Mouse (Mus musculus): ENCODE data around the gene Casz1. TPM values are rescaled to one million over a fixed set of nuclear protein-coding genes. Genes with fewer than 3 reads are reported as not detected.

Casz1 gene
- polyA plus RNA-seq, 1 experiment from 2014 or later = 20.7 TPM

- Histone ChIP-seq H3K27me3 (no peaks in the 10 kb centered on the region), H3K27ac (peak overlapping the region; percentile 93), H3K4me3 (no peak overlapping the region), H3K9me3 (replicated peaks) (no peaks in the 10 kb centered on the region), H3K4me2 (peak overlapping the region; percentile 12), H3K36me3 (no peaks in the 10 kb centered on the region), H3K9ac (peak overlapping the region; percentile 36; the same call in 1 of the 2 replicates), H3K4me1 (replicated peaks) (peaks cover 97% of the 10 kb centered on the region)
- 51% methylated on average over 15 of the region's 15 CpGs for WGBS
- no peak for ATAC-seq (replicated peaks; ENCODE audit: insufficient number of reproducible peaks, insufficient read depth, low FRiP score, low read depth)
These were observed 104.7 kb downstream of the Casz1 start for GRCm38 (mm10) chr4:148908760-148909510.

GRCm38 (mm10) chr4:148909566-148909965, 105.3 kb downstream of the Casz1 start:
- H3K9ac ChIP-seq = peak overlapping the region; percentile 41; the same call in 1 of the 2 replicates

GRCm38 (mm10) chr4:148912134-148912533, 107.9 kb downstream of the Casz1 start:
- peak overlapping the region; percentile 84 for H3K27ac ChIP-seq
- peaks cover 93% of the 10 kb centered on the region for H3K4me1 ChIP-seq (replicated peaks)
- 30% methylated on average over 7 of the region's 7 CpGs for whole genome bisulfite sequencing
- no peak for ATAC-seq (replicated peaks; ENCODE audit: insufficient number of reproducible peaks, insufficient read depth, low FRiP score, low read depth)
- no peaks in the 10 kb centered on the region for H3K36me3 ChIP-seq
- H3K4me2 ChIP-seq = no peak overlapping the region
- no peaks in the 10 kb centered on the region for H3K9me3 ChIP-seq (replicated peaks)
- no peaks in the 10 kb centered on the region for H3K27me3 ChIP-seq
- H3K4me3 ChIP-seq = no peak overlapping the region
- no peak overlapping the region for H3K9ac ChIP-seq

More at GRCm38 (mm10) chr4:148909566-148909965, 105.3 kb downstream of the Casz1 start:
- H3K9me3 ChIP-seq (replicated peaks) = no peaks in the 10 kb centered on the region
- H3K4me2 ChIP-seq = peak overlapping the region; percentile 12
- 0 out of 2 replicates have a peak, but pooled peaks have one; percentile 15 for ATAC-seq (replicated peaks; ENCODE audit: insufficient number of reproducible peaks, insufficient read depth, low FRiP score, low read depth)
- H3K4me3 ChIP-seq = no peak overlapping the region
- 51% methylated on average over 11 of the region's 11 CpGs for WGBS
- H3K27ac ChIP-seq = peak overlapping the region; percentile 93
- no peaks in the 10 kb centered on the region for H3K27me3 ChIP-seq
- H3K4me1 ChIP-seq (replicated peaks) = peaks cover 98% of the 10 kb centered on the region
- H3K36me3 ChIP-seq = no peaks in the 10 kb centered on the region

GRCm38 (mm10) chr4:148912826-148913590, 108.8 kb downstream of the Casz1 start:
- peak overlapping the region; percentile 84 for H3K27ac ChIP-seq
- H3K4me2 ChIP-seq = 0 out of 2 replicates have a peak overlapping the region, but pooled peaks have one; percentile 1
- H3K36me3 ChIP-seq = no peaks in the 10 kb centered on the region
- peak overlapping the region; percentile 7; the same call in 1 of the 2 replicates for H3K9ac ChIP-seq
- no peak overlapping the region for H3K4me3 ChIP-seq
- no peaks in the 10 kb centered on the region for H3K27me3 ChIP-seq
- H3K9me3 ChIP-seq (replicated peaks) = no peaks in the 10 kb centered on the region
- peaks cover 93% of the 10 kb centered on the region for H3K4me1 ChIP-seq (replicated peaks)
- 0 out of 2 replicates have a peak, but pooled peaks have one; percentile 5 for ATAC-seq (replicated peaks; ENCODE audit: insufficient number of reproducible peaks, insufficient read depth, low FRiP score, low read depth)
- WGBS = 52% methylated on average over 8 of the region's 8 CpGs

- H3K4me2 ChIP-seq = no peak overlapping the region
- H3K9ac ChIP-seq = no peak overlapping the region
These were observed 110.8 kb downstream of the Casz1 start for GRCm38 (mm10) chr4:148914863-148915622.

GRCm38 (mm10) chr4:148915849-148916248, 111.6 kb downstream of the Casz1 start:
- no peak for ATAC-seq (replicated peaks; ENCODE audit: insufficient number of reproducible peaks, insufficient read depth, low FRiP score, low read depth)
- H3K4me3 ChIP-seq = no peak overlapping the region
- peaks cover 87% of the 10 kb centered on the region for H3K4me1 ChIP-seq (replicated peaks)
- H3K4me2 ChIP-seq = no peak overlapping the region
- H3K9me3 ChIP-seq (replicated peaks) = no peaks in the 10 kb centered on the region
- H3K36me3 ChIP-seq = no peaks in the 10 kb centered on the region
- H3K27ac ChIP-seq = no peak overlapping the region
- WGBS = 89% methylated on average over 15 of the region's 15 CpGs
- 0 out of 2 replicates have a peak, but pooled peaks cover 4% of the 10 kb centered on the region for H3K27me3 ChIP-seq
- H3K9ac ChIP-seq = no peak overlapping the region

More at GRCm38 (mm10) chr4:148914863-148915622, 110.8 kb downstream of the Casz1 start:
- no peaks in the 10 kb centered on the region for H3K27me3 ChIP-seq
- no peaks in the 10 kb centered on the region for H3K9me3 ChIP-seq (replicated peaks)
- 45% methylated on average over 10 of the region's 10 CpGs for WGBS
- H3K4me3 ChIP-seq = no peak overlapping the region
- peak; percentile 64 for ATAC-seq (replicated peaks; ENCODE audit: insufficient number of reproducible peaks, insufficient read depth, low FRiP score, low read depth)
- H3K36me3 ChIP-seq = no peaks in the 10 kb centered on the region
- peak overlapping the region; percentile 84 for H3K27ac ChIP-seq
- peaks cover 87% of the 10 kb centered on the region for H3K4me1 ChIP-seq (replicated peaks)

GRCm38 (mm10) chr4:148918707-148919447, 114.6 kb downstream of the Casz1 start:
- Histone ChIP-seq H3K36me3 (no peaks in the 10 kb centered on the region), H3K27ac (no peak overlapping the region), H3K9ac (no peak overlapping the region), H3K27me3 (0 out of 2 replicates have a peak, but pooled peaks cover 12% of the 10 kb centered on the region), H3K4me2 (no peak overlapping the region), H3K4me3 (no peak overlapping the region), H3K4me1 (replicated peaks) (peaks cover 84% of the 10 kb centered on the region), H3K9me3 (replicated peaks) (no peaks in the 10 kb centered on the region)
- 73% methylated on average over 15 of the region's 15 CpGs for WGBS
- ATAC-seq (replicated peaks; ENCODE audit: insufficient number of reproducible peaks, insufficient read depth, low FRiP score, low read depth) = no peak

- no peak for ATAC-seq (replicated peaks; ENCODE audit: insufficient number of reproducible peaks, insufficient read depth, low FRiP score, low read depth)
- H3K4me1 ChIP-seq (replicated peaks) = peaks cover 84% of the 10 kb centered on the region
- H3K9me3 ChIP-seq (replicated peaks) = no peaks in the 10 kb centered on the region
- no peaks in the 10 kb centered on the region for H3K36me3 ChIP-seq
- WGBS = 51% methylated on average over 11 of the region's 11 CpGs
- H3K4me3 ChIP-seq = no peak overlapping the region
- H3K27me3 ChIP-seq = 0 out of 2 replicates have a peak, but pooled peaks cover 12% of the 10 kb centered on the region
- no peak overlapping the region for H3K4me2 ChIP-seq
- H3K9ac ChIP-seq = no peak overlapping the region
- H3K27ac ChIP-seq = 0 out of 2 replicates have a peak overlapping the region, but pooled peaks have one; percentile 28
These were observed 116.4 kb downstream of the Casz1 start for GRCm38 (mm10) chr4:148920610-148921009.

- Histone ChIP-seq H3K9me3 (replicated peaks) (no peaks in the 10 kb centered on the region), H3K4me2 (peak overlapping the region; percentile 17), H3K9ac (no peak overlapping the region), H3K4me3 (no peak overlapping the region), H3K27me3 (0 out of 2 replicates have a peak, but pooled peaks cover 12% of the 10 kb centered on the region), H3K36me3 (no peaks in the 10 kb centered on the region), H3K27ac (peak overlapping the region; percentile 60), H3K4me1 (replicated peaks) (peaks cover 89% of the 10 kb centered on the region)
- 0 out of 2 replicates have a peak, but pooled peaks have one; percentile 7 for ATAC-seq (replicated peaks; ENCODE audit: insufficient number of reproducible peaks, insufficient read depth, low FRiP score, low read depth)
- WGBS = 24% methylated on average over 16 of the region's 16 CpGs
These were observed 118.0 kb downstream of the Casz1 start for GRCm38 (mm10) chr4:148922221-148922700.

- Histone ChIP-seq H3K9me3 (replicated peaks) (no peaks in the 10 kb centered on the region), H3K9ac (no peak overlapping the region), H3K4me3 (no peak overlapping the region), H3K4me1 (replicated peaks) (peaks cover 88% of the 10 kb centered on the region), H3K36me3 (no peaks in the 10 kb centered on the region), H3K4me2 (no peak overlapping the region), H3K27me3 (0 out of 2 replicates have a peak, but pooled peaks cover 12% of the 10 kb centered on the region), H3K27ac (peak overlapping the region; percentile 22; the same call in 1 of the 2 replicates)
- no peak for ATAC-seq (replicated peaks; ENCODE audit: insufficient number of reproducible peaks, insufficient read depth, low FRiP score, low read depth)
- WGBS = 63% methylated on average over 9 of the region's 9 CpGs
These were observed 119.2 kb downstream of the Casz1 start for GRCm38 (mm10) chr4:148923414-148923813.
